Mouse (Mus musculus): ENCODE data around the gene Med12l. TPM values are rescaled to one million over a fixed set of nuclear protein-coding genes. Genes with fewer than 3 reads are reported as not detected.

The Med12l gene
- polyA plus RNA-seq, 1 experiment from 2014 or later: 3.9 TPM

GRCm38 (mm10) chr3:59203802-59204520 lies 198.3 kb downstream of the Med12l start:
- Histone ChIP-seq H3K4me1 (ENCODE audit: control insufficient read depth, insufficient read depth, low read depth, low read length) (no peaks in the 10 kb centered on the region), H3K36me3 (ENCODE audit: control insufficient read depth, insufficient read depth, low read length) (no peaks in the 10 kb centered on the region), H3K9me3 (ENCODE audit: control insufficient read depth, low read length) (no peaks in the 10 kb centered on the region), H3K4me2 (ENCODE audit: low read length) (no peak overlapping the region), H3K27me3 (replicated peaks; ENCODE audit: control insufficient read depth, insufficient read depth, low read length) (no peaks in the 10 kb centered on the region), H3K27ac (ENCODE audit: low read depth, low read length) (no peak overlapping the region), H3K9ac (ENCODE audit: low read depth, low read length) (no peak overlapping the region), H3K4me3 (ENCODE audit: low read length) (no peak overlapping the region)
- WGBS: 86% methylated on average over 8 of the region's 8 CpGs
- ATAC-seq: no peak

DNA sequence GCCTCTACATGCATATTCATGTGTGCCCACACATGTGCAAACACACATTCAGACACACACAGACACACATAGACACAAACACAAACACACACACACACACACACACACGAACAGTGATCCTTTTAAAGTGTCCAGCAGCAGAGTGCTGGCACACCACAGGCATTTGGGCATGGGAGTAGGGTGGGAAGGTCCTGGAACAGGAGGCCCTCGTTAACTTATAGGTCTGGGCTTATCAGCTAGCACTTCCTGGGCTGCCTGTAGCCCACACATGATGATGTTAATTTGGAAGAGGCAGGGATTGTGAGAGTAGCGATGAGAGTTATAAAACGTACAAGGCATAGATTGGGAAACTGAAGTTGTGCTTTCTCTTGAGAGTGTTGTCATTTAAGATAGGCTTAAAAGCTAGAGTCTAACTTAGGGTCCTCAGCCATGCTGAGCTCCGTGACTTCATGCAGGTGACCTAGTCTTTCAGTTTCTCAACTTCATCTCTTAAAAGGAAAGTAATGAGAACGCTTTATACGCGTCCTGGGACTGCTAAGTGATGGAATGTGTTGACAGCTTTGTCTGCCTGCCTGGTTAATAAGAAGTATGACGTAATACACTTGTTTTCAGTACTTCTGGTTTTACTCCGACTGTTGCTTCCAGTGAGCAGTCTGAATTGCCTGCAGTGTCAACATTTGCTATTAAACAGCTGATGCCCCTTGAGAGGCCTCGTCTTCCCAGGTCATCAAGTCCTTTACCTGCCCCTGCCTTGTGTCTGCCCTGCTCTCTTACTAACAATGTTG lies 199.3 kb downstream of the Med12l start:
- Histone ChIP-seq H3K4me3 (ENCODE audit: low read length) (no peak overlapping the region), H3K4me1 (ENCODE audit: control insufficient read depth, insufficient read depth, low read depth, low read length) (no peaks in the 10 kb centered on the region), H3K9me3 (ENCODE audit: control insufficient read depth, low read length) (no peaks in the 10 kb centered on the region), H3K4me2 (ENCODE audit: low read length) (no peak overlapping the region), H3K27me3 (replicated peaks; ENCODE audit: control insufficient read depth, insufficient read depth, low read length) (no peaks in the 10 kb centered on the region), H3K9ac (ENCODE audit: low read depth, low read length) (no peak overlapping the region), H3K27ac (ENCODE audit: low read depth, low read length) (no peak overlapping the region), H3K36me3 (ENCODE audit: control insufficient read depth, insufficient read depth, low read length) (no peaks in the 10 kb centered on the region)
- 84% methylated on average over 11 of the region's 11 CpGs for WGBS
- ATAC-seq: no peak

DNA sequence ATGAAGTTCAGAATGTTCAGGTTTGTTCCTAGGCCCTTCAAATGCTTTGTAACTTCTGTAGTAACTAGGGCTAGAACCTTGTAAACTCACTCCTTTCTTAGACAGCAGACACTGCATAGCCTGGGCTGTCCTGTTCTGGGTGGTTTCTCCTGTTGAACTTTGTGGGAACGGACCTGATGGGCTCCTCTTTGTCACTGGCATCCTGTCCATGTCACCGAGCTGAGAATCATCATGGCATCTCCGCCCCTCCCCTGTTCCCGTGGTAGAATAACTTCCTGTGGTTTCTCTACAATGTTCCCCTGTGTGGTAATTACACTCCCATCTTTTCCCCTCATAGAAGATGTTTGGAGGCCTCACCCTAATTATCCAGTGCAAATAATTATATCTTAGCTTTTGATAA lies 200.3 kb downstream of the Med12l start:
- Histone ChIP-seq H3K9me3 (ENCODE audit: control insufficient read depth, low read length) (no peaks in the 10 kb centered on the region), H3K4me2 (ENCODE audit: low read length) (no peak overlapping the region), H3K27ac (ENCODE audit: low read depth, low read length) (no peak overlapping the region), H3K9ac (ENCODE audit: low read depth, low read length) (no peak overlapping the region), H3K4me1 (ENCODE audit: control insufficient read depth, insufficient read depth, low read depth, low read length) (no peaks in the 10 kb centered on the region), H3K36me3 (ENCODE audit: control insufficient read depth, insufficient read depth, low read length) (no peaks in the 10 kb centered on the region), H3K4me3 (ENCODE audit: low read length) (no peak overlapping the region), H3K27me3 (replicated peaks; ENCODE audit: control insufficient read depth, insufficient read depth, low read length) (no peaks in the 10 kb centered on the region)
- WGBS: 78% methylated on average over 4 of the region's 4 CpGs
- ATAC-seq: no peak

DNA sequence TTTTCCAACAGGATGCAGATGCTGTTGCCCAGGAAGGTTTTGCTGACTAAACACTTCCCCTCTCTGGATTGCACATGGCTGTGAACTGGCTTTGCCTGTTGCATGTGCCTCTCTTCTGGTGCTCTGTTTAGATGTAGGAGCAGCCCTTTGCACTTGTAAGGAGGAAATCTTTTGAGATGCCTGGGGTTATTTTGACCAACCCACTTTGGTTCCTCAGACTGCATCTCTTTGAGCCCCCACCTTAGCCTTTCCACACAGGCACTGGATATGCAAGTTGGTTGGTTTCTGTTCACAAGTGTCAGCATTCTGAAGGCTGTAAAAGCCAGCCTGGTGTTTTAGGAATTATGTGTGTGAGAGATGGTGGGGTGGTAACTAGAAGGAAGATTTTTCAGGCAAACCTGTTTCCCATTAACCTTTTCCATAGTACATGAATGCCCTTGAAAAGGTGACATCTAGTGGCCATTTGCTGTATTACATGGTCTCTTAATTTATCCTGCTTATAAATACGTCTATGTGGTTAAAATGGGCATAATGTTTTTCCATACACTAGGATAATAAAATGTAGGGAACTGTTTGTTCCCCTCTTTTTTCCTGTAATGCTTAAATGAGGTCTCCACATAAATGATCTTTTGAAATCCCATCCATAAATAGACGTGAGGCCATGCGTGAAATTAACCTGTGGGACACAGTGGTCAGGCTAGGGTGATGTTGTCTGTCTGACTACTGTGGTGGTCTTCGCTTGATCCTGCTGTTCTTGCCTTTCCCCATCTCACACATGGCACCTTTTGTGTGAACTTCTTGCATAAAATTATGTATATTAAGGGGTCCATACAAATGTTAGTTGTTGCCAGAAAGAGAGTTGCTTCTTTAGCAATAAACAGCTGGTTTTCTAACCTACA lies 203.3 kb downstream of the Med12l start:
- 65% methylated on average over 4 of the region's 4 CpGs for WGBS
- Histone ChIP-seq H3K4me1 (ENCODE audit: control insufficient read depth, insufficient read depth, low read depth, low read length) (no peaks in the 10 kb centered on the region), H3K27me3 (replicated peaks; ENCODE audit: control insufficient read depth, insufficient read depth, low read length) (no peaks in the 10 kb centered on the region), H3K4me3 (ENCODE audit: low read length) (no peak overlapping the region), H3K9ac (ENCODE audit: low read depth, low read length) (no peak overlapping the region), H3K36me3 (ENCODE audit: control insufficient read depth, insufficient read depth, low read length) (no peaks in the 10 kb centered on the region), H3K4me2 (ENCODE audit: low read length) (no peak overlapping the region), H3K9me3 (ENCODE audit: control insufficient read depth, low read length) (no peaks in the 10 kb centered on the region), H3K27ac (ENCODE audit: low read depth, low read length) (no peak overlapping the region)
- peak; percentile 69 for ATAC-seq

DNA sequence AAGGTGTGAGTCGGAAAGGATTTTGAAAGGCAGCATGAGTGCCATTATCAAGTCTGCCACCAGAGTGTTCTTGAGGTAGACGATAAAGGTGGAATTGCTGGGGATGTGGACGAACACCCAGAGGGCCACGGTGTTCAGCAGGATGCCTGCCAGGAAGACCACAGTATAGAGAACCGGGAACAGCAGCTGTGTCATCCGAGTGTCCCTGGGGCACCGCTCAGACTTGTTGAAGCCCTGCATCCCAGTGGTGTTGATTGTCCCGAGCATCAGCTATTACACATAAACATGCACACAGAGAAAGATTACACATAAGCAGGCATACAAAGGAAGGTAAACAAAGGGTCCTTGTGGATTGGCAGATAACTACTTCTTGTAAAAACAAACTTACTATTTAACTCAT lies 204.5 kb downstream of the Med12l start:
- H3K27me3 ChIP-seq (replicated peaks; ENCODE audit: control insufficient read depth, insufficient read depth, low read length): no peaks in the 10 kb centered on the region
- H3K4me2 ChIP-seq (ENCODE audit: low read length): no peak overlapping the region
- no peak overlapping the region for H3K27ac ChIP-seq (ENCODE audit: low read depth, low read length)
- H3K9me3 ChIP-seq (ENCODE audit: control insufficient read depth, low read length): no peaks in the 10 kb centered on the region
- no peaks in the 10 kb centered on the region for H3K36me3 ChIP-seq (ENCODE audit: control insufficient read depth, insufficient read depth, low read length)
- no peak overlapping the region for H3K9ac ChIP-seq (ENCODE audit: low read depth, low read length)
- WGBS: 75% methylated on average over 8 of the region's 8 CpGs
- H3K4me1 ChIP-seq (ENCODE audit: control insufficient read depth, insufficient read depth, low read depth, low read length): no peaks in the 10 kb centered on the region
- no peak for ATAC-seq
- H3K4me3 ChIP-seq (ENCODE audit: low read length): no peak overlapping the region

DNA sequence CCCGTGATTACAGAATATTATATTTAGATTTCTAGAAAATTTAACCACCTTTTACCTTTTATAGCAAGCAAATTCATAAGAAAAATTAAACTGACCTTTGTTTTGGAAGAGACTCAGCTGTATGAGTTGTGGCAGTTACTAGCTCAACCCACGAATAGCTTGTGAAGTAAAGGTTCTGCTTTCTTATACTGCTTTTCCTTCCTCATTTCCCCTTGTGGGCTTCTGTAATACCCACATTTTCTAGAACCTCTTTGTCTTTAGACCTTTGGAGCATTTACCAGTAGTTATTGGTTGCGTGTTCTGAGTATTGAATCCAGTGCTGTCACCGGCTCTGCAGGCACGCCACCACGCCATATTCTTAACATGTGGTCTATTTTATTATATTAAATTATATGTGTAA lies 205.1 kb downstream of the Med12l start, which contains the start of gene P2ry13:
P2ry13 (minus strand) TSS at position 156 of the 400 bp plus-strand sequence.
- no peak within 1 kb of the TSS for H3K4me2 ChIP-seq (ENCODE audit: low read length)
- no peak within 1 kb of the TSS for H3K9ac ChIP-seq (ENCODE audit: low read depth, low read length)
- H3K27ac ChIP-seq (ENCODE audit: low read depth, low read length): no peak within 1 kb of the TSS
- H3K4me3 ChIP-seq (ENCODE audit: low read length): no peak within 1 kb of the TSS
- H3K9me3 ChIP-seq (ENCODE audit: control insufficient read depth, low read length): no peaks in the 10 kb centered on the region
- no peaks in the 10 kb centered on the region for H3K36me3 ChIP-seq (ENCODE audit: control insufficient read depth, insufficient read depth, low read length)
- ATAC-seq: no peak
- H3K4me1 ChIP-seq (ENCODE audit: control insufficient read depth, insufficient read depth, low read depth, low read length): no peaks in the 10 kb centered on the region
- WGBS: 92% methylated on average over 6 of the region's 6 CpGs
- H3K27me3 ChIP-seq (replicated peaks; ENCODE audit: control insufficient read depth, insufficient read depth, low read length): no peaks in the 10 kb centered on the region

DNA sequence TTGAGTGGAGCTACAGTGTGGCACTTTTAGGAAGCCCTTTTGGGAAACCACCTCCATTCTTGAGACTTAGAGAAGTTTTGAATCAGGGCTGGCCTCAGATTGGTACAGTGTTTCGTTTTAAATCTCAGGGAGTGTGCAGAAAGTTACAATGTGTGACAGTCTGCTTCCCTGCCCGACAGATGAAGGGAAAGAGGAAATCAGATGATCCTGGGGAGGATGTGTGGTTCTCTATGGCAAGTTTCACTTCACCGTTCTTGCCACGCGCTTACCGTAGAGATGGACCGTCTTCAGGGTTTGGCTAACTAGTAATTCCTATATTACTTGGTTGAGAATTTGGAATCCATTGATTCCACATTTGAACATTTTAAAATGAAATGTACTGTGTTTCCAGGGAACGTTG lies 206.2 kb downstream of the Med12l start:
- Histone ChIP-seq H3K4me2 (ENCODE audit: low read length) (no peak overlapping the region), H3K9ac (ENCODE audit: low read depth, low read length) (no peak overlapping the region), H3K27ac (ENCODE audit: low read depth, low read length) (no peak overlapping the region), H3K9me3 (ENCODE audit: control insufficient read depth, low read length) (no peaks in the 10 kb centered on the region), H3K36me3 (ENCODE audit: control insufficient read depth, insufficient read depth, low read length) (no peaks in the 10 kb centered on the region), H3K4me3 (ENCODE audit: low read length) (no peak overlapping the region), H3K4me1 (ENCODE audit: control insufficient read depth, insufficient read depth, low read depth, low read length) (no peaks in the 10 kb centered on the region), H3K27me3 (replicated peaks; ENCODE audit: control insufficient read depth, insufficient read depth, low read length) (no peaks in the 10 kb centered on the region)
- no peak for ATAC-seq
- WGBS: 92% methylated on average over 8 of the region's 8 CpGs

GRCm38 (mm10) chr3:59212404-59212803 lies 206.8 kb downstream of the Med12l start:
- no peaks in the 10 kb centered on the region for H3K36me3 ChIP-seq (ENCODE audit: control insufficient read depth, insufficient read depth, low read length)
- no peak overlapping the region for H3K9ac ChIP-seq (ENCODE audit: low read depth, low read length)
- no peak overlapping the region for H3K4me2 ChIP-seq (ENCODE audit: low read length)
- ATAC-seq: no peak
- H3K27me3 ChIP-seq (replicated peaks; ENCODE audit: control insufficient read depth, insufficient read depth, low read length): no peaks in the 10 kb centered on the region
- H3K27ac ChIP-seq (ENCODE audit: low read depth, low read length): no peak overlapping the region
- H3K9me3 ChIP-seq (ENCODE audit: control insufficient read depth, low read length): no peaks in the 10 kb centered on the region
- H3K4me1 ChIP-seq (ENCODE audit: control insufficient read depth, insufficient read depth, low read depth, low read length): no peaks in the 10 kb centered on the region
- no peak overlapping the region for H3K4me3 ChIP-seq (ENCODE audit: low read length)

- no peaks in the 10 kb centered on the region for H3K4me1 ChIP-seq (ENCODE audit: control insufficient read depth, insufficient read depth, low read depth, low read length)
- H3K27me3 ChIP-seq (replicated peaks; ENCODE audit: control insufficient read depth, insufficient read depth, low read length): no peaks in the 10 kb centered on the region
- H3K9ac ChIP-seq (ENCODE audit: low read depth, low read length): no peak overlapping the region
- H3K9me3 ChIP-seq (ENCODE audit: control insufficient read depth, low read length): no peaks in the 10 kb centered on the region
- ATAC-seq: no peak
- 96% methylated on average over 10 of the region's 10 CpGs for WGBS
- H3K36me3 ChIP-seq (ENCODE audit: control insufficient read depth, insufficient read depth, low read length): no peaks in the 10 kb centered on the region
- H3K4me2 ChIP-seq (ENCODE audit: low read length): no peak overlapping the region
- H3K27ac ChIP-seq (ENCODE audit: low read depth, low read length): no peak overlapping the region
- H3K4me3 ChIP-seq (ENCODE audit: low read length): no peak overlapping the region
These were observed 211.6 kb downstream of the Med12l start for GRCm38 (mm10) chr3:59217211-59217610.

Data from hindbrain, embryonic 16.5 days (tissue).